Mouse (Mus musculus): ENCODE measurements around the gene Trem2. TPM values are rescaled to one million over a fixed set of nuclear protein-coding genes. Genes with fewer than 3 reads are reported as not detected.
"Not testable (repeated sequence)": the region's sequence is repeated elsewhere in the genome, so short reads cannot be mapped to it uniquely, and the experiment has no call there.

Gene Trem2
- polyA plus RNA-seq, 1 experiment from 2014 or later: 3.5 TPM

DNA sequence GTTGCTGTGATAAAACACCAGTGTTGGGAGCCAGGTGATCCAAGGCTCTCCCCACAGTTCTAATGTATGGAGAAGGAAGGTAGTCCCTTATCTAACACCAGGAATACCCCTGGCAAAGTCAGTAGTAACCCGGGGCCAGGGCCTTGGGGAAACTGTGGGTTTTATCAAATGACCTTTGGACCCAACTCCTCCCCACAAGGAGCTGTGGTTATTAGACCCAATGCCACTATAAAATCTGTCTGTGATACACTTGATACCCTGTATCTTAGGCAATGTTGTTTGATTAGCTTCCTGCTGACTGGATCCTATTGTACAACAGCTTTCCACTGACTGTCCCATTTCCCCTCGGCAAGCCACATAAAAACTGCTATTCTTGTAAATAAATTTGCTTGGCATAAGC lies 34.1 kb upstream of the Trem2 start:
- no peaks in the 10 kb centered on the region for H3K4me1 ChIP-seq (replicated peaks; ENCODE audit: control insufficient read depth, insufficient read depth)
- H3K4me3 ChIP-seq (ENCODE audit: low read depth, low read length): no peak overlapping the region
- H3K4me2 ChIP-seq (replicated peaks; ENCODE audit: low read depth): no peak overlapping the region
- no peaks in the 10 kb centered on the region for H3K36me3 ChIP-seq (ENCODE audit: control insufficient read depth, insufficient read depth, low read length)
- no peak for DNase-seq (ENCODE audit: low spot score)
- 41% methylated on average over 2 of the region's 2 CpGs for WGBS
- no peak overlapping the region for H3K27ac ChIP-seq (replicated peaks)
- no peaks in the 10 kb centered on the region for H3K27me3 ChIP-seq (ENCODE audit: control insufficient read depth, insufficient read depth, low read length)
- no peak overlapping the region for H3K9ac ChIP-seq (ENCODE audit: low read length)
- TF ChIP-seq EP300 (optimal IDR thresholded peaks at IDR 0.05): no peak
- TF ChIP-seq CTCF (IDR thresholded peaks at IDR 0.05; ENCODE audit: low read depth): no peak
- ATAC-seq (ENCODE audit: low FRiP score, low TSS enrichment): no peak
- no peaks in the 10 kb centered on the region for H3K9me3 ChIP-seq (ENCODE audit: control insufficient read depth, low read length)

DNA sequence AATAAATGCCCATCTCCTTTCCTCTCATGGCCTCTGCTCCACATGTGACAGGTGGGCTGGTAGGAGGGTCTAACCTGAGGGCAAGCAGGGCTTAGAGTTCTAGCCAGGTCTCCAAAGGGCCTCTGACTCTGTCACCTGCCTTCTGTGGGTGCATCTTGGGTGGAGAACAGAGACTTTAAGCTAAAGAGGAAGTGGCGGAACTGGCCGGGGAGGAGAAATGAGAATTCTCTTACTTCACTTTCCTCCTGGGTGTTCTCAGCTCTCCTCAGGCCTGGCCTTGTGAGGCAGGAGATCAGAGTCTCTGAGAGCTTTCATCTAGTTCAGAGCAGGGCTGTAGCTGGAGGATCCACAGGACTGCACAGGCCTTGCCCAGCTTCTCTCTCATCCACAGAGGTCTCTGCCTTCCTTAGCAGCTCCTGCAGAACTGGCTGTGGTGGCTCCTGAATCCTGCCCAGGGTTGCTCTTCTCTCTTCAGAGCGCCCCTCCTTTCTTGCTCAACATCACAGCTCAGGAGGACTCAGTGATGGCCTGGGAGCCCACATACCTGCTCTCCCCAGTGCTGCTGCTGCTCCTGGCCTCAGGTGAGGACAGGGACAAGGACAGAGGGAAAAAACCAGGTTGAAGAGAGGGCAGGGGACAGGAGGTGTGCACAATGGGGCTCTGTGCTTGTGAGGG lies 30.2 kb upstream of the Trem2 start, which contains the start of gene B430306N03Rik:
Gene B430306N03Rik, plus strand, starts transcription at position 237 of the 675 bp plus-strand sequence.
- H3K27me3 ChIP-seq (ENCODE audit: control insufficient read depth, insufficient read depth, low read length); H3K9ac ChIP-seq (ENCODE audit: low read length); H3K4me1 ChIP-seq (replicated peaks; ENCODE audit: control insufficient read depth, insufficient read depth); H3K4me2 ChIP-seq (replicated peaks; ENCODE audit: low read depth); DNase-seq (ENCODE audit: low spot score); H3K9me3 ChIP-seq (ENCODE audit: control insufficient read depth, low read length); H3K27ac ChIP-seq (replicated peaks); H3K36me3 ChIP-seq (ENCODE audit: control insufficient read depth, insufficient read depth, low read length); ATAC-seq (ENCODE audit: low FRiP score, low TSS enrichment); H3K4me3 ChIP-seq (ENCODE audit: low read depth, low read length): not testable (repeated sequence)
- 70% methylated on average over 3 of the region's 3 CpGs for WGBS

GRCm38 (mm10) chr17:48318686-48319085 lies 27.5 kb upstream of the Trem2 start:
- 97% methylated on average over 1 of the region's 1 CpGs for WGBS
- Histone ChIP-seq H3K9ac (ENCODE audit: low read length) (no peak overlapping the region), H3K27ac (replicated peaks) (no peak overlapping the region), H3K36me3 (ENCODE audit: control insufficient read depth, insufficient read depth, low read length) (no peaks in the 10 kb centered on the region), H3K4me3 (ENCODE audit: low read depth, low read length) (no peak overlapping the region), H3K27me3 (ENCODE audit: control insufficient read depth, insufficient read depth, low read length) (no peaks in the 10 kb centered on the region), H3K9me3 (ENCODE audit: control insufficient read depth, low read length) (no peaks in the 10 kb centered on the region), H3K4me1 (replicated peaks; ENCODE audit: control insufficient read depth, insufficient read depth) (no peaks in the 10 kb centered on the region), H3K4me2 (replicated peaks; ENCODE audit: low read depth) (no peak overlapping the region)
- TF ChIP-seq EP300 (optimal IDR thresholded peaks at IDR 0.05): no peak
- TF ChIP-seq CTCF (IDR thresholded peaks at IDR 0.05; ENCODE audit: low read depth): no peak
- ATAC-seq (ENCODE audit: low FRiP score, low TSS enrichment) (no peak), DNase-seq (ENCODE audit: low spot score) (no peak)

DNA sequence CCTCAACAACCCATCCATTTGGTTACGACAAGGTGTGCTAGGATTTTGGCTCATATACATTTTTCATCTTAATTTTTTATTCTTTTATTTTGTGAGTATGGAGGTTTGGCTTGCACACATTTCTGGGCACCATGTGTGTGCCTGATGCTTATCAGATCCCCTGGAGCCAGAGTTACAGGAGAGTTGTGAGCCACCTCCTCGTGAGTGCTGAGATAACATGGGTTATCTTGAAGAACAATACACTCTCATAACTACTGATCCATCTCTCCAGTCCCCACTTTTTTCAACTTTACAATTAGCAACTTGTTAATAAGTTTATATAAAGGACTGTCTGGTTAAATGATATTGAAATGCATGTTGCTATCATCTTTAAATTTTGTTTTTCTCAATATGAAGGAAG lies 24.9 kb upstream of the Trem2 start:
- H3K36me3 ChIP-seq (ENCODE audit: control insufficient read depth, insufficient read depth, low read length): no peaks in the 10 kb centered on the region
- H3K9me3 ChIP-seq (ENCODE audit: control insufficient read depth, low read length): no peaks in the 10 kb centered on the region
- DNase-seq (ENCODE audit: low spot score) (no peak), ATAC-seq (ENCODE audit: low FRiP score, low TSS enrichment) (no peak)
- no peak overlapping the region for H3K4me2 ChIP-seq (replicated peaks; ENCODE audit: low read depth)
- no peak overlapping the region for H3K4me3 ChIP-seq (ENCODE audit: low read depth, low read length)
- H3K9ac ChIP-seq (ENCODE audit: low read length): no peak overlapping the region
- no peaks in the 10 kb centered on the region for H3K4me1 ChIP-seq (replicated peaks; ENCODE audit: control insufficient read depth, insufficient read depth)
- H3K27me3 ChIP-seq (ENCODE audit: control insufficient read depth, insufficient read depth, low read length): no peaks in the 10 kb centered on the region
- no peak overlapping the region for H3K27ac ChIP-seq (replicated peaks)
- 59% methylated on average over 2 of the region's 2 CpGs for WGBS
- no peak for TF ChIP-seq CTCF (IDR thresholded peaks at IDR 0.05; ENCODE audit: low read depth)
- TF ChIP-seq EP300 (optimal IDR thresholded peaks at IDR 0.05): no peak

DNA sequence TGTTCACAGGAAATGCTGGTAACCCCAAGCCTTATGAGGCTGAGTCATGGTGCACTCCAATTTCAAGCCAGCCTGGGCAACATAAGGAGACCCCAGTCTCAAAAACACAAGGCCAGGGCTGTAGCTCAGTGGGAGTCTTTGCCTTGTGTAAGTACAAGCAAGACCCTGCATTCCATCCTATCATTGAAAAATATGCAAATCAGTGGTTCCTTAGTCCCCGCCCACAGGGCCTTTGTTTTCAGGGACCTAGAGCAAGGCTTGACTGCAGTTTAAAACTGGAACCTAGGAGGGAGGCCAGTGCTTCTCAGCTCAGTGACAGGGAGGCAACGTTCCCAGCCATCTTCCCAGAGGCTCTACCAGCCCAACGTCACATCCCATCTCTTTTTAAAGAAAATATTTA lies 23.0 kb upstream of the Trem2 start:
- no peaks in the 10 kb centered on the region for H3K4me1 ChIP-seq (replicated peaks; ENCODE audit: control insufficient read depth, insufficient read depth)
- DNase-seq (ENCODE audit: low spot score) (no peak), ATAC-seq (ENCODE audit: low FRiP score, low TSS enrichment) (no peak)
- TF ChIP-seq CTCF (IDR thresholded peaks at IDR 0.05; ENCODE audit: low read depth): no peak
- no peak for TF ChIP-seq EP300 (optimal IDR thresholded peaks at IDR 0.05)
- 85% methylated on average over 3 of the region's 3 CpGs for WGBS
- no peaks in the 10 kb centered on the region for H3K36me3 ChIP-seq (ENCODE audit: control insufficient read depth, insufficient read depth, low read length)
- H3K4me3 ChIP-seq (ENCODE audit: low read depth, low read length): no peak overlapping the region
- no peak overlapping the region for H3K27ac ChIP-seq (replicated peaks)
- no peaks in the 10 kb centered on the region for H3K27me3 ChIP-seq (ENCODE audit: control insufficient read depth, insufficient read depth, low read length)
- no peaks in the 10 kb centered on the region for H3K9me3 ChIP-seq (ENCODE audit: control insufficient read depth, low read length)
- no peak overlapping the region for H3K4me2 ChIP-seq (replicated peaks; ENCODE audit: low read depth)
- no peak overlapping the region for H3K9ac ChIP-seq (ENCODE audit: low read length)

- WGBS: 83% methylated on average over 5 of the region's 5 CpGs
- ATAC-seq (ENCODE audit: low FRiP score, low TSS enrichment): no peak
- H3K4me3 ChIP-seq (ENCODE audit: low read depth, low read length): no peak overlapping the region
- H3K4me2 ChIP-seq (replicated peaks; ENCODE audit: low read depth): no peak overlapping the region
- H3K36me3 ChIP-seq (ENCODE audit: control insufficient read depth, insufficient read depth, low read length): no peaks in the 10 kb centered on the region
- no peaks in the 10 kb centered on the region for H3K4me1 ChIP-seq (replicated peaks; ENCODE audit: control insufficient read depth, insufficient read depth)
- no peak for TF ChIP-seq CTCF (IDR thresholded peaks at IDR 0.05; ENCODE audit: low read depth)
- no peak for TF ChIP-seq EP300 (optimal IDR thresholded peaks at IDR 0.05)
- H3K27me3 ChIP-seq (ENCODE audit: control insufficient read depth, insufficient read depth, low read length): no peaks in the 10 kb centered on the region
- H3K9ac ChIP-seq (ENCODE audit: low read length): no peak overlapping the region
- no peaks in the 10 kb centered on the region for H3K9me3 ChIP-seq (ENCODE audit: control insufficient read depth, low read length)
- DNase-seq (ENCODE audit: low spot score): no peak
- H3K27ac ChIP-seq (replicated peaks): no peak overlapping the region
These were observed 21.9 kb upstream of the Trem2 start for GRCm38 (mm10) chr17:48324258-48324657.

All from stomach, postnatal 0 days (tissue).